Mouse (Mus musculus) embryonic facial prominence, embryonic 12.5 days (tissue): ENCODE results near the gene Mboat1. TPM values are rescaled to one million over a fixed set of nuclear protein-coding genes. Genes with fewer than 3 reads are reported as not detected.

Experiments used
- ATAC-seq: fragments of 200-750 bp; cut with Nextera tagmentation; 2 replicates; pipeline ENCODE4 v1.8.0; 2017; ENCODE audit not compliant: insufficient number of reproducible peaks, insufficient read depth, low FRiP score, low TSS enrichment
- H3K27ac ChIP-seq: fragments of 300-500 bp; sonication (generic); 2 replicates; pipeline ENCODE4 v1.5.1; 2016; ENCODE audit warnings: mild to moderate bottlenecking
- H3K27me3 ChIP-seq: fragments of 300-500 bp; sonication (generic); 2 replicates; pipeline ENCODE4 v1.6.1; 2016; ENCODE audit warnings: mild to moderate bottlenecking, moderate library complexity
- H3K36me3 ChIP-seq: fragments of 300-500 bp; sonication (generic); 2 replicates; pipeline ENCODE4 v1.6.1; 2016; ENCODE audit warnings: mild to moderate bottlenecking
- H3K4me1 ChIP-seq: fragments of 300-500 bp; sonication (generic); 2 replicates; pipeline ENCODE4 v1.6.1; 2016
- H3K4me2 ChIP-seq: fragments of 300-500 bp; sonication (generic); replicated peaks from 2 replicates; pipeline ENCODE4 v1.6.1; 2016; ENCODE audit warnings: mild to moderate bottlenecking, moderate library complexity
- H3K4me3 ChIP-seq: fragments of 300-500 bp; sonication (generic); 2 replicates; pipeline ENCODE4 v1.5.1; 2016; ENCODE audit warnings: mild to moderate bottlenecking
- H3K9ac ChIP-seq: fragments of 300-500 bp; sonication (generic); 2 replicates; pipeline ENCODE4 v1.6.1; 2016; ENCODE audit warnings: mild to moderate bottlenecking, moderate library complexity
- H3K9me3 ChIP-seq: fragments of 300-500 bp; sonication (generic); 2 replicates; pipeline ENCODE4 v1.6.1; 2016; ENCODE audit warnings: mild to moderate bottlenecking, moderate library complexity
- WGBS: fragments of 180-500 bp; shearing (Covaris S2); methylation state at CpG from one replicate; pipeline ENCODE4 v1.1.7; 2016; 5-methylcytosine and 5-hydroxymethylcytosine counted together
- polyA plus RNA-seq: library from polyadenylated mRNA; unstranded; fragments of >200 nt; fragmentation: Nextera tagmentation; extraction: Ambion mirVana; gene quantifications from 2 replicates; pipeline ENCODE4 v1.2.1, GENCODE M21; 2016

The Mboat1 gene
- polyA plus RNA-seq, 1 experiment from 2014 or later, result 11.7 TPM

GRCm38 (mm10) chr13:30186456-30186855, 50.2 kb downstream of the Mboat1 start:
- WGBS, result 46% methylated on average over 8 of the region's 8 CpGs
- no peak for ATAC-seq

DNA sequence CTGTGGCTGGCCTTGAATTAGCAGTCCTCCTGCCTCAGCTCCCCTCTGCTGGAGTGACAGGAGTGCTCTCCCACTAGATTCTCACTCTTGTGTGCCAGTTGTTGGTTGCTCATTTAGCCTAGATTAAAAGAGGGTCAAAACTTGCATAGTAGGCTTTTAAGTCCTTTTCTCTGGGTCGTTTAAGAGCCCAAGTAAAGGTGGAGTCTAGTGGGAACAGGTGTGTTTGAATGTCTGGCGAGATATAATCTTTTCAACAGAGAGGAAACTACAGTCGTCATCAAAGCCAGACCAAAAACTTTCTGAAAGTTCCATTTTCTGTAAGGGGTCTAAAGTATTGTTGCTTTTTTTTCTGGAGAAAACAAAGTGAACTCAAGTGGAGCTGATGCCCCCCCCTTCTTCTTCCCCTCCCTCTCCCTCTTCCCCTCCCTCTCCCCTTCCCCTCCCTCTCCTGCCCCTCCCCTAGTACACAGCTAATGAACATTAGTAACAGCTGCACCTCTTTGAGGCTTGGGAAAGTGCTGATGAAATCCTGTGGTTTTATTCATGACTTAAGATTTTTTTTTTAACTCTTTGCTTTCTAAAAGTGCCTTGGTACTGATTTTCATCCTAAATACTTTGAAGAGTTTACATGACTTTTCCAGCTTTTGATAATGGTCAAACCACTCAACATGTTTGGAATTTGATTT, 55.9 kb downstream of the Mboat1 start:
- Histone ChIP-seq H3K9ac (no peak overlapping the region), H3K36me3 (no peaks in the 10 kb centered on the region), H3K4me3 (no peak overlapping the region), H3K27me3 (no peaks in the 10 kb centered on the region), H3K27ac (0 out of 2 replicates have a peak overlapping the region, but pooled peaks have one; percentile 20), H3K4me1 (no peaks in the 10 kb centered on the region), H3K9me3 (no peaks in the 10 kb centered on the region), H3K4me2 (no peak overlapping the region)
- ATAC-seq, result no peak
- 47% methylated on average over 3 of the region's 3 CpGs for WGBS

More at GRCm38 (mm10) chr13:30186456-30186855, 50.2 kb downstream of the Mboat1 start:
- Histone ChIP-seq H3K4me3 (no peak overlapping the region), H3K36me3 (no peaks in the 10 kb centered on the region), H3K9me3 (no peaks in the 10 kb centered on the region), H3K4me1 (peaks cover 16% of the 10 kb centered on the region), H3K9ac (no peak overlapping the region), H3K4me2 (no peak overlapping the region), H3K27me3 (no peaks in the 10 kb centered on the region), H3K27ac (0 out of 2 replicates have a peak overlapping the region, but pooled peaks have one; percentile 23)

- Histone ChIP-seq H3K9me3 (no peaks in the 10 kb centered on the region), H3K36me3 (no peaks in the 10 kb centered on the region), H3K27me3 (no peaks in the 10 kb centered on the region), H3K4me3 (no peak overlapping the region), H3K27ac (no peak overlapping the region), H3K9ac (no peak overlapping the region), H3K4me1 (peaks cover 7% of the 10 kb centered on the region), H3K4me2 (no peak overlapping the region)
- WGBS, result 57% methylated on average over 4 of the region's 4 CpGs
- ATAC-seq, result no peak
Measured at GRCm38 (mm10) chr13:30193363-30193762, 57.1 kb downstream of the Mboat1 start.

GRCm38 (mm10) chr13:30194834-30195233, 58.5 kb downstream of the Mboat1 start:
- Histone ChIP-seq H3K4me3 (no peak overlapping the region), H3K9ac (no peak overlapping the region), H3K27me3 (no peaks in the 10 kb centered on the region), H3K4me2 (no peak overlapping the region), H3K4me1 (peaks cover 10% of the 10 kb centered on the region), H3K27ac (peak overlapping the region; percentile 36; the same call in 1 of the 2 replicates), H3K9me3 (no peaks in the 10 kb centered on the region), H3K36me3 (no peaks in the 10 kb centered on the region)
- WGBS, result 76% methylated on average over 3 of the region's 3 CpGs
- no peak for ATAC-seq

- WGBS, result 79% methylated on average over 8 of the region's 8 CpGs
- Histone ChIP-seq H3K9me3 (no peaks in the 10 kb centered on the region), H3K27ac (no peak overlapping the region)
Measured at GRCm38 (mm10) chr13:30196661-30197060, 60.4 kb downstream of the Mboat1 start.

GRCm38 (mm10) chr13:30198101-30198570, 61.8 kb downstream of the Mboat1 start:
- peak overlapping the region; percentile 12; the same call in 1 of the 2 replicates for H3K27ac ChIP-seq
- 79% methylated on average over 9 of the region's 9 CpGs for WGBS

More at GRCm38 (mm10) chr13:30196661-30197060, 60.4 kb downstream of the Mboat1 start:
- ATAC-seq, result no peak
- Histone ChIP-seq H3K36me3 (no peaks in the 10 kb centered on the region), H3K9ac (no peak overlapping the region), H3K4me1 (peaks cover 10% of the 10 kb centered on the region), H3K4me2 (no peak overlapping the region), H3K4me3 (no peak overlapping the region), H3K27me3 (no peaks in the 10 kb centered on the region)

DNA sequence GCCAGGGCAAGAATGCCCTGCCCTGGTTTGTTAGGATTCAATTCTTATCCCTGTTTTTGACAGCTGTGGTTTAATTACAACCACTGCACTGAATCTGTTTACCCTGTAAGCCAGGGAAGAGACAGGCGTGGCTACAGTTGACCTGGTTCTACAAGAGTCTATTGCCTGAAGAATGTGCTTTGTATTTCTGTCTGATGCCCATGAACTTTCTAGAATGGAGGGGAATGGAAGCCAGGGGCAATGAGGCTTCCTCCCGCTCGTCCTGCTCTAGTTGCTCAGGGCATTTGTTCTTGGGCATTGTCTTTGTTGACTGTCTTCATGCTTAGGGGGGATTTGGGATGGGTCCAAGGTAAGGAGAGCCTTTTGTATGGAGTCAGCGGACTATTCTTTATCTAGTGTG, 63.5 kb downstream of the Mboat1 start:
- H3K4me1 ChIP-seq, result peaks cover 10% of the 10 kb centered on the region
- H3K9me3 ChIP-seq, result no peaks in the 10 kb centered on the region
- no peak overlapping the region for H3K4me2 ChIP-seq
- WGBS, result 77% methylated on average over 4 of the region's 4 CpGs
- ATAC-seq, result no peak
- H3K9ac ChIP-seq, result no peak overlapping the region
- H3K4me3 ChIP-seq, result no peak overlapping the region
- H3K36me3 ChIP-seq, result no peaks in the 10 kb centered on the region
- H3K27ac ChIP-seq, result no peak overlapping the region
- no peaks in the 10 kb centered on the region for H3K27me3 ChIP-seq

More at GRCm38 (mm10) chr13:30198101-30198570, 61.8 kb downstream of the Mboat1 start:
- Histone ChIP-seq H3K36me3 (no peaks in the 10 kb centered on the region), H3K27me3 (no peaks in the 10 kb centered on the region), H3K4me2 (no peak overlapping the region), H3K9ac (no peak overlapping the region), H3K4me3 (no peak overlapping the region), H3K9me3 (no peaks in the 10 kb centered on the region), H3K4me1 (peaks cover 10% of the 10 kb centered on the region)
- no peak for ATAC-seq

- H3K27me3 ChIP-seq, result no peaks in the 10 kb centered on the region
- no peak overlapping the region for H3K27ac ChIP-seq
- no peaks in the 10 kb centered on the region for H3K36me3 ChIP-seq
- H3K4me3 ChIP-seq, result no peak overlapping the region
- WGBS, result 88% methylated on average over 2 of the region's 2 CpGs
- ATAC-seq, result no peak
- no peaks in the 10 kb centered on the region for H3K9me3 ChIP-seq
- H3K9ac ChIP-seq, result no peak overlapping the region
- peaks cover 10% of the 10 kb centered on the region for H3K4me1 ChIP-seq
- no peak overlapping the region for H3K4me2 ChIP-seq
Measured at GRCm38 (mm10) chr13:30200737-30201136, 64.4 kb downstream of the Mboat1 start.

DNA sequence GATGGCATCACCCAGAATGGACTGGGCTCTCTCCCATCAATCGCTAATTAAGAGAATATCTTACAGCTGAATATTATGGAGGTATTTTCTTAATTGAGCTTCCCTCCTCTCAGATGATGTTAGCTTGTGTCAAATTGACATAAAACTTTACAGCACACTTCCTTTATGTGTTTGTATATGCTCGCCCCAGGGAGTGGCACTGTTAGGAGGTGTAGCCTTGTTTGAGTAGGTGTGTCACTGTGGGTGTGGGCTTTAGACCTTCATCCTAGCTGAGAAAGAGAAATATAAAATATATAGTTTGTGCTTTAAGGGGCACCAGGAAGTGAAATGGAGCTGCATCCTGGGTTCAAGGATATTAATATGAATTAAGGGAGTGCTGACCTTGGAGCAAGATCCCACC, 66.7 kb downstream of the Mboat1 start:
- no peak overlapping the region for H3K27ac ChIP-seq
- 83% methylated on average over 2 of the region's 2 CpGs for WGBS
- ATAC-seq, result no peak
- H3K36me3 ChIP-seq, result no peaks in the 10 kb centered on the region
- no peak overlapping the region for H3K4me2 ChIP-seq
- no peak overlapping the region for H3K9ac ChIP-seq
- H3K27me3 ChIP-seq, result no peaks in the 10 kb centered on the region
- H3K4me3 ChIP-seq, result no peak overlapping the region
- H3K4me1 ChIP-seq, result peaks cover 6% of the 10 kb centered on the region
- no peaks in the 10 kb centered on the region for H3K9me3 ChIP-seq

DNA sequence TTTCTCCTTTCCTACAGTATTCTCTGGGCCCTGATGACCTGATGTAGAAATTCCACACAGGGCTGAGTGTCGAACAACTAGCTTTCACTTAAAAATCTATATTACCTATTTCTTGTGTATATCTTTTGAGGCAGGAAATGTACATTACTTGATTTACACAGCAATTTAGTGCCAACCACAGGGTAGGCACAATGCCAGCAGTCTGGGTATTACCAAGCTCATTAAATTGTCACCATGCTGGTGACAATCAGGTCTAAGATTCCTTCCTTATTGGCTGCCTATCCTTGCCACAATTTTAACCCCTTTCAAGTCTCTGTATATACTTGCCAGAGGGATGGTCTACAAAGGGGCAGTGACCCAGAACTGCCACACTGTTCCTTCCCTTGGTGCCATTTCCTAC, 71.9 kb downstream of the Mboat1 start:
- Histone ChIP-seq H3K4me2 (no peak overlapping the region), H3K27me3 (no peaks in the 10 kb centered on the region), H3K36me3 (no peaks in the 10 kb centered on the region), H3K4me3 (no peak overlapping the region), H3K4me1 (no peaks in the 10 kb centered on the region), H3K9ac (no peak overlapping the region), H3K9me3 (no peaks in the 10 kb centered on the region), H3K27ac (no peak overlapping the region)
- ATAC-seq, result no peak
- WGBS, result 74% methylated on average over 1 of the region's 1 CpGs

DNA sequence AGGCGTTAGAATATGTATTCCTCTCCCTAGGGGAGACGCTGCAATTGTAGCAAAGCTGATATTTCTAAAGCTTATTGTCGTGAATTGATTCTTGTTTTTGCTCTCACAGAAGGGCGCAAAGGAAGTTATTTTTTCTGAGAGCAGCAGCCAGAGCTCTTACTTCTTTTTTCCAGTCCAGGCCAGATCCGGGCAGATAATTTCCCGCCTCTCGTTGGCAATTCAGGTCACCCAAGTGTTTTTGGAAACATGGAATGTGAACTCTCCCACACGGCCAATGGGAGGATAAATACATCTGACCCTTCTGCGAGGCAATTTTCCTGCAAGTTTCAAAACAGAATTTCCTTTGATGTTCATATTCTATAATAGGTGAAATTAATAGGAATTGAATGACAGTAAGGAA, 77.0 kb downstream of the Mboat1 start:
- H3K9me3 ChIP-seq, result no peaks in the 10 kb centered on the region
- H3K4me3 ChIP-seq, result no peak overlapping the region
- H3K27me3 ChIP-seq, result no peaks in the 10 kb centered on the region
- WGBS, result 61% methylated on average over 9 of the region's 9 CpGs
- no peak overlapping the region for H3K9ac ChIP-seq
- H3K36me3 ChIP-seq, result no peaks in the 10 kb centered on the region
- ATAC-seq, result no peak
- H3K4me1 ChIP-seq, result no peaks in the 10 kb centered on the region
- no peak overlapping the region for H3K27ac ChIP-seq
- no peak overlapping the region for H3K4me2 ChIP-seq

DNA sequence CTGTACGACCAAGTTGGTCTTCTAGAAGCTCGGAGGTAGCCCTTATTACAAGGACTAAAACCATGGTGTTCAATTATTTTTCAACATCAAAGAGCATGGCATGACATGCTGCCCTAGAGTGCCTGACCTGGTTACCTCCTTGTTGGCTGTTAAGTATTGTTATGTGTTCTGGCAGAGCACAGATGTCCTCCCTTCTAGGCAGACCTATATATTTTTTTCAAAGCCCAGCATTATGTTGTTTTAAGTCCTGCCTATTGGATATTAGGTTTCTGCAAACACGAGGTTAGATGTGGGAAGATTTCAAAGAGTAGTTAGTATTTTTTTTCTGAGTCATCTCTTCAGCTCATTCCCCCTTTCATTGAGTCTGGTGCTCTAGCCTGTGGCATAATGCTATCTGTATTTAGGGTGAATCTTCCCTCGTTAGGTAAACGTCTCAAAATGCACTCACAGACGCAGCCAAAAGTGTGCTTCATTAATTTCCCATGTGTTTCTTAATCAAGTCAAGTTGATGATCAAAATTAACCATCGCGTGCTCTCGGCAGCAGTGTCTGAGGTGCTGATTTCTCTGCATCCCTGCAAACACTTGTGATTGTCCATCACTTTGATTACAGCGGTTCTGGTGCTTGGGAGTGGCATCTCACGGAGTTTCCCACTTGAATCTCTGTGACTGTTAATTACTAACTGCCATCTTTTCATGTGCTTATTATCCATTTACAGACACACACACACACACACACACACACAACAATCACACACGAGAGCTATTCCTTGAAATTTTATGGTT, 81.5 kb downstream of the Mboat1 start:
- H3K4me1 ChIP-seq, result peaks cover 19% of the 10 kb centered on the region; the same call in 1 of the 2 replicates
- H3K9ac ChIP-seq, result no peak overlapping the region
- H3K4me3 ChIP-seq, result no peak overlapping the region
- H3K4me2 ChIP-seq, result no peak overlapping the region
- H3K27ac ChIP-seq, result no peak overlapping the region
- H3K36me3 ChIP-seq, result no peaks in the 10 kb centered on the region
- WGBS, result 73% methylated on average over 12 of the region's 12 CpGs
- H3K27me3 ChIP-seq, result no peaks in the 10 kb centered on the region
- no peak for ATAC-seq
- no peaks in the 10 kb centered on the region for H3K9me3 ChIP-seq
